Mouse (Mus musculus) lung, postnatal 14 days (tissue): ENCODE data around the gene Spa17.
A peak's percentile ranks its signal among the peaks of the same experiment; 100 is the strongest.

Experiments
- DNase-seq: peaks from one replicate; pipeline ENCODE4 v3.0.0; 2021

Spa17 gene

GRCm38 (mm10) chr9:37613182-37613910 lies at the start of gene Spa17:
Gene Spa17 (minus strand): TSS chr9:37613722.
- DNase-seq: peak; percentile 90

- no peak for DNase-seq
Observed at GRCm38 (mm10) chr9:37663210-37663609, 49.7 kb upstream of the Spa17 start.

GRCm38 (mm10) chr9:37659413-37659812 lies 45.9 kb upstream of the Spa17 start:
- DNase-seq: no peak

DNA sequence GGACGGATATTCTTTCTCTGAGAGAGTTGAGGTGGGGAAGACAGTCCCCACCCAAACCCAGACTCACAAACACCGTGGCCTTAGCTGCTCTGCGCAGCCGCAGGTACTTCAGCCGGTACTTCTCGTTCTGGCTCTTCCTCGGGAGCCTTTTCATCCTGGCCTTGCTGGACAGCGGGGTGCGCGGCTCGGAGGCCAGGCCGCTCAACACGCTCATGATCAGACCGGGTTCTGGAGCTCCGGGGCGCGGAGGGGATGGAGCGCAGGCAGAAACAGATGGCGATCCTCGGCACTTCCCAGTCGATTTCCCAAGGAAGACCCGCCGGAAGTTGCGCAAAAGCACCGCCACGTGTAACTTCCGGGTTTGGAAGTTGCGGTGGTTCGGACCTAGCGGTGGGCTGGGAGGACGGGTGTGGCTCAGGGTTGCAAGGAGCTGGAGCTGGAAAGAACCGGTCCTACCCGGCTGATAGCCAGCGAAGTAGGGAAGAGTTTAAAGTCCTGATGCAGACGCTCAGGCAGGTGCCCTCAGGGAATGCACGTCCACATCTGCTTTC lies 43.5 kb upstream of the Spa17 start, which contains the start of gene Tbrg1:
Gene Tbrg1, minus strand, starts transcription at position 382 of the 551 bp plus-strand sequence.
- peak; percentile 86 for DNase-seq

- DNase-seq: peak; percentile 3
Observed at GRCm38 (mm10) chr9:37656439-37656881, 42.9 kb upstream of the Spa17 start.

- no peak for DNase-seq
Observed at GRCm38 (mm10) chr9:37655961-37656360, 42.4 kb upstream of the Spa17 start.

- no peak for DNase-seq
Observed at GRCm38 (mm10) chr9:37653836-37654235, 40.3 kb upstream of the Spa17 start.

- no peak for DNase-seq
Observed at GRCm38 (mm10) chr9:37650639-37651038, 37.1 kb upstream of the Spa17 start.

- no peak for DNase-seq
Observed at GRCm38 (mm10) chr9:37646246-37646645, 32.7 kb upstream of the Spa17 start.

DNA sequence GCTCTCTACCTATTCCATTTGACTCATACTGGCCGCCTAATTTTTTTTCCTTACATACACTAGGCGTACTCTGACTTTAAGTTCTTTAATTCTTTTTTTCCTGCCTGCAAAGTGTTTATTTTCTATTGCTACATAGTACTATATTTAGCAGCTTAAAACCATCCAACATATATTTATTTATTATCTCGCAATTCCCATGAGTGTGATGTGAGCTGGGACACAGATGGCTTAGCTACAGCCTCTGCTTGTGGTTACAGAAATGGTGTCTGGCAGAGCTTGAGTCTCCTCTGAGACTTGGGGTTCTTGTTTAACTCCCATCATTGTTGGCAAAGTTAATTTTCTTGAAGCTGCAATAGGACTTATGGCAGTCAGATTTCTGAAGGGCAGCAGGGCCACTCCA lies 25.2 kb upstream of the Spa17 start:
- DNase-seq: no peak

GRCm38 (mm10) chr9:37636800-37637542 lies 23.4 kb upstream of the Spa17 start:
- peak; percentile 58 for DNase-seq

DNA sequence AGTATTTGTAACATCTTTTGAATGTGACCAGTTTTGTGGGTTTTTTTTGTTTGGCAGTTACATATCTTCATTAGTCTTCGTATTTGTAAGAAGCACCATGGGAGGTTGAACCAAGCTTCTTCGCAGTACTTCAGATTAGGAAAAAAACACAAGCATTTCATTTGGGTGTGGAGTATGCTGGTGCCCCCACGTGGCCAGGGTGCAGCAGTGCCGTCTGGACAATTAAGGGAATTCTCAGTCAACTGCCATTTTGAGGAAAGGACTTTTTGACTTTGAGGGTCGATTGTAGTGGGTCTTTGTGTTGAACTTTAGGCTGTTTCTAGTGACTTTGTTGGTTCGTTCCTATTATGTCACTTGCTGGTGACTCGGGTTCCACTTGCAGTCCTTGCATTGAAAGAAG lies 22.8 kb upstream of the Spa17 start:
- DNase-seq: peak; percentile 43

DNA sequence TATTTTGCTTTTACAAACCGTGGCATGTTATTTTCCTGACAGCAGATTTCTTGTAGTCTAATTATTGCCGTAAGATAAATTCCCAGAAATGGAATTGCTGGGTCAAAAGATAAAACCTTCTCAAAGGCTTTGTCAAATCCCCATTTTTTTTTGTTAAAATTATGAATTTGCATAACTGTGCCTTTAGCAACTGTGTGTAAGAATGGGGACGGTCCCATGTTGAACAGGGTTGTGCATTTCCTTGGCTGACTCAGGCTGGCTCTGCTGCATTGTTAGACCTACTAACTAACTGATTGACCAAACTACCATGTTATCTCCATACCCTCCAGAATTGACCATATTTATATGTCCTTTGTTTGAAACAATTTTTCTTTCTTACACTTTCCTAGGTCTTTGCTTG lies 20.7 kb upstream of the Spa17 start:
- no peak for DNase-seq

DNA sequence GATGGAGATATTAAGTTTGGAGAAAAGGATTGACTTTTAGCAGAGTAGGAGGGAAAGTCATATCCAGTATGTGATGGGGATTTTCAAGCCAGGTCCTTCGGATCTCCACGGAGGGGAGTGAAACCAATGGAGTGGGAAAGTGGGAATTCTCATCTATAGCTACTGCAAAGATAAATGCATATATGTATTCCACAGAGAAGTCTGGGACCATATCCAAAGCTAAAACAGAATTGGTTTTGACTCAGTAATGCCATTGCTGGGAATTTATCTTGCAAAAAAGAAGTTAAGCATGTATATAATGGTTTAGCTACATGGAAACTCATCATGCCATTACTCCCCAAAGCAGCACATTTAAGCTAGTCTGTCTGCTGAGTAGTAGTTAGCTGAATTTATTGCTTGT lies 18.8 kb upstream of the Spa17 start:
- DNase-seq: no peak

DNA sequence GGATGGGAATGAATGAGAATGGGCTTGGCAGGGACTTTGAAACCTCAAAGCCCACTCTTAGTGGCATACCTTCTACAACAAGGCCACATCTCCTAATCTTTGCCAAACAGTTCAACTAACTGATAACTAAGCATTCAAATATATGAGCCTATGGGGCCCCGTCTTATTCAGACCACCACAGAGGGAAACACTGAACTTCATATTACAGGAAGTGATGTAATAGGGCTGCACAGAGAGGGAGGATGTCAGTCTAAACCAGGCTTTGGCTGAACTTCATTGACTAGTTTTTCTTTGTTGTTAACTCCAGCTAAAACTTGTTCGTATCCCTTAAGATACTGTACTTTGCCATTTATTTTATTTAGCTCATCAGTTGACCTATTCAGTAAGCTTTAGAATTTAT lies 16.4 kb upstream of the Spa17 start:
- no peak for DNase-seq

DNA sequence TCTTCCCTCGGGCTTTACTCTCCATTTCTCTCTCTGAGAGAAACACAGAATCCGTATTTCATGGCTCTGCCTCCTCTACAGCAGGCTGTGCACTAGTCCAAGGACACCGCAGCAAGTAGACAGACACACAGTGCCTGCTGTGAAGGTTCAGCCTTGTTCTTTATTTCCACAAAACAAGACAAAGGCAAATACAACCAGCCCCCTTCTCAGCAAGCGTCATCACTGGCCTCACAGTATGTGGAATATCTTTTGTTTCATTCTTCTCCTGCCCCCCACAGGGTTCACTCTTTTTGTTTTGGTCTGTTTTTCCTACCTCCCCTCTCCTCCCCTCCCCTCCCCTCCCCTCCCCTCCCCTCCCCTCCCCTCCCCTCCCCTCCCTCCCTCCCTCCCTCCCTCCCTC lies 15.1 kb upstream of the Spa17 start:
- no peak for DNase-seq

DNA sequence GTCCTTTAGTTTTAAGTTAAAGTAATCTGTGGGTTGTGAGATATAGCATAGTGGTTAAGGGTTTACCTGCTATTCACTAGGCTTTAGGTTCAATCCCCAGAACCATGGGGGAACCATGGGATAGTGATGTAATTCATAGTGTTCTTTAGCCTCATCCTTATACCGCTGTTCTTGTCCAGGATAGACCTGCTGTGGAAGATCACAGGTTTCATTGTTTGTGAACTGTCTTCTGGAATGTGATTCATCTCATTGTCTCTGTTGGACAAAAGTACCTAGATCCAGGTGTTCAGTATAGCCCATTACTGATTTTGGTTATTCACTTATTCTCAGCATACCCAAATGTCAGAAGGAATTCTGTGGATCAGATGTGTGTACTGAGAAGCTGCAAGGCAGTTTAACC lies 13.7 kb upstream of the Spa17 start:
- DNase-seq: no peak

GRCm38 (mm10) chr9:37626103-37626567 lies 12.6 kb upstream of the Spa17 start:
- DNase-seq: no peak

- DNase-seq: no peak
Observed at GRCm38 (mm10) chr9:37625641-37626040, 12.1 kb upstream of the Spa17 start.

- DNase-seq: no peak
Observed at GRCm38 (mm10) chr9:37625129-37625528, 11.6 kb upstream of the Spa17 start.

DNA sequence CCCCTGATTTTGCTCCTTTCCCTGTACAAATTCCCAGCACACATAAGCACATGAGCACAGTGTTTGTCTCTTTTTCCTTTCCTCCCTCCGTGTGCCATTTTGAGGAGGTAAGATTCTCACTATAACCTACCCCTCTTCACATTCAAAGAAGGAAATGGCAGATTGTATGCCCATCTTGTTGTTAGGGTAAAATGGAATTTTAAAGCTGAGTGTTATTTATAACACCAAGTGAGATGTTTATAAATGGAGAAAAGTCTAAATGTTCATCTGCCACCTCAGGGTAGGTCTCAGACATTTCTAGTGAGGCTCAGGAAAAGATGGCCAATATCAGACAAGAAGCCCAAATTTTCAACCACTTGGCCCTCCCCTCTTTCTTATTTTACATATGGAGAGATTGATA lies 11.0 kb upstream of the Spa17 start:
- no peak for DNase-seq

GRCm38 (mm10) chr9:37623981-37624380 lies 10.5 kb upstream of the Spa17 start:
- DNase-seq: no peak

DNA sequence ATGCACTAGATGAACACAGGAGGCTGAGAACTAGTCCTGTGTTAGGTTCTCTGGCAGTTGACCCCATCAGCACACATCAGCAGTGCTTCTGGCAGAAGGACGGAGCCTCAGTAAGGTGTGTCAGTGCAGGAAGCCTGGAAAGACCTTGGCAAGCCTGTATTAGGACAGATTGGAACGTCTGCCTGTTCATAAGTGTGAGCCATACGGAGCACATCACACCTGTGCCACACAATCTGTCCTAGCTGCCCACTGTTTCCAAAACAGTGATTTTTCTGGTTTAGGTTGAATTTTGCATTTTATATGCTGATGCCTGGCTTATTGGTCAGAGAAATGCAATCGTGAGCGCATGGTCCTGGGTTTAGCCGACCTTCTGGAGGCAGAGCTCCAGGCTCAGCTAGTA lies 7.8 kb upstream of the Spa17 start:
- DNase-seq: no peak

DNA sequence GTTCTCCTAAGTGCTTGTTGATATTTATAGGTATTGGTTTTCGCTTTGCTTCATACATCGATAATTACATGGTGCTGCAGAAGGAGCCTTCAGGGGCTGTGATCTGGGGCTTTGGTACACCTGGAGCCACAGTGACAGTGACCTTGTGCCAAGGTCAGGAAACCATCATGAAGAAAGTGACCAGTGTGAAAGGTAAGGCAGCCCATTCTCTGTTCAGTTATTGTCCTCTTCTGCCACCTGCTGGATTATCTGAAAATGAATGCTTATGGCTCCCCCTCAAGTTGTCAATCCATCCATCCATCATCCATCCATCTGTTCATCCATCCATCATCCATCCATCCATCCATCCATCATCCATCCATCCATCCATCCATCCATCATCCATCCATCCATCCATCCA lies 3.2 kb upstream of the Spa17 start:
- DNase-seq: peak; percentile 52
